Mouse (Mus musculus): ENCODE data around the gene Cd44.

DNA sequence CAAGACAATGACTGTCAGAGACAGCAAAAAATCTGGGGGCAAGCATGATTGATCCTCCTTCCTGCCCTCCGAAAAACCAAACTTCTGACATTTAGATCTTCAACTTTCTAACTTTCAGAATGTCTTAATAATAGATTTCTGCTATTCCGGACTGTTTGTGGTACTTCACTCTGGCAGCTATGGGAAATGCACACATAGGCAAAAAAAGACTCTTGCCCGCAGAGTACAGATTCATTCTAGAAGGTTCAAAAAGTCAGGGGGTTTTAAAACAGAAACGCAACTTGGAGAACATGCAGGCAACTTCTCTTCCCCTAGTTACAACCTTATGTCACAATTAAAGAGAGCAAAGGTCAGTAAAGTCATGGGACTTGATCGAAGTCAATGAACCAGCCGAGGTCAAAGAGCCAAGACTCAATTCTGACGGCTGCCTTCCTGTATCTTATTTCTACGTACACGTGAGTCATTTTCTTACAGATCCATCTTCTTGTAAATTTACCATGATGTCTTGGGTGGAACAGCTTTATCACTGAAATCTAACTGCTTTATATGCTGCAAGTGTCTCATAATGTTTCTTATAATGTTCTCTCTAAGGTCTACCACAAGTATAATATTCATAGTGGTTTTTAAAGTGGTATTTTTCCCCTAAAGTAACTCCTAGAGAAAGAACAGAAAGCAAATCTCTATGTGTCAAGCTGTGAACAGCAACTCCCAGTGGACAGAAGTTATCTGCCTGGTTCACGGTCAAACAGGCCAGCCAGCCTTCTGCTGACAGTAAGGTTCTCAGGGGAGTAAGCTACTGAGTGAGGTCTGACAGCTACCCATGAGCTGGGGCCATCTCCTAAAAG is 40.7 kb upstream of the Cd44 start:
- TF ChIP-seq CTCF (IDR thresholded peaks at IDR 0.05; ENCODE audit: control insufficient read depth, insufficient read depth, insufficient replicate concordance, low read depth, low read length) = no peak
- no peak for TF ChIP-seq POLR2A (IDR thresholded peaks at IDR 0.05; ENCODE audit: control insufficient read depth, low read depth, low read length)
